Mouse (Mus musculus) G1E-ER4 (cell line): ENCODE data around the gene Rpl38. TPM values are rescaled to one million over a fixed set of nuclear protein-coding genes. Genes with fewer than 3 reads are reported as not detected.

Experiments
- GATA1 ChIP-seq: IDR thresholded peaks from one replicate; pipeline ENCODE4 v1.8.0; 2012; ENCODE audit warnings: low read length, inconsistent platforms
- polyA plus RNA-seq: library from polyadenylated mRNA; stranded (reverse); fragments of >175 nt; gene quantifications from 2 replicates; pipeline ENCODE4 v1.2.3, GENCODE M21; 2012

The Rpl38 gene
- polyA plus RNA-seq = 220 and 257 TPM in 2 replicates

DNA sequence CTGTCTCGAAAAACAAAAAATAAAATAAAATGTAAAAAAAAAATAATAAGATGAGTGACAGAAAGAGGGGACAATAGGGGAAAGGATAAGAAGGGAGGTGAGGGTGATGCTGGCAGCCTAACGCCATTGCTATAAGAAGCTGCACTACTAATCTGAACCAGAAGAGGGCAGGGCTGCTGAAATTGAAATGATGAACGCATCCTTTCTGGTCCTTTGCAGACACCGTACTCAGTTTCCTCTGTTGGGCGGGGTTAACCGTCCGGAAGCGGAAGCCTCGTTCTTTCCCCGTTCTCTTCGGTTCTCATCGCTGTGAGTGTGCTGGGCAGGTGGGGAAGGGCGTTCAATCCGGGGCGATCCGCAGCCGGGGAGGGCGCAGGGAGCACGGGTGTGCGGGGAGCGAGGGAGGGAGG lies at the start of gene Rpl38:
Rpl38 (plus strand) TSS at position 224 of the 410 bp plus-strand sequence.
- no peak for TF ChIP-seq GATA1

GRCm38 (mm10) chr11:114618697-114619417 lies 49.5 kb upstream of the Rpl38 start:
- no peak for TF ChIP-seq GATA1

- no peak for TF ChIP-seq GATA1
Measured at GRCm38 (mm10) chr11:114626071-114626690, 42.1 kb upstream of the Rpl38 start.

- no peak for TF ChIP-seq GATA1
Measured at GRCm38 (mm10) chr11:114627036-114627435, 41.3 kb upstream of the Rpl38 start.

GRCm38 (mm10) chr11:114628032-114628431 lies 40.3 kb upstream of the Rpl38 start:
- TF ChIP-seq GATA1 = no peak

GRCm38 (mm10) chr11:114630044-114630443 lies 38.3 kb upstream of the Rpl38 start:
- TF ChIP-seq GATA1 = no peak

DNA sequence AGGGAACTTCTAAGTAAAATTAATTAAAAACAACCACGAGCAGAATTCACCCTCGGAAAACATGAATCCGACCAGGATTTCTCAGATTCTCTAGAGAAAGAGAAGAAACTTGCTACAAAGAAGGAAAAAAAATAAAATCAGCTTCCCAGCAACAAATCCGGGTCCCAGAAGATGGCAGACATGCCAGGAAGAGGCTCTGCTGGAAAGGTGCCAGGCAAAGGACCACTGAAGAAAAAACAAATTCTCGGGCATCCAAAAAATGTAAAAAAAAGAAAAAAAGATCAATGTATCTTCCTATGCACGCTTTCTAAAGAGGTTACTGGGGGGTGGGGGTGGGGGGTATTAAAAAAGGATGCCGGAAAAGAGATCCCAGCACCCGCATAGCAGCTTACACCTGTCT lies 36.1 kb upstream of the Rpl38 start:
- no peak for TF ChIP-seq GATA1

- no peak for TF ChIP-seq GATA1
Measured at GRCm38 (mm10) chr11:114636292-114636691, 32.0 kb upstream of the Rpl38 start.

- TF ChIP-seq GATA1 = no peak
Measured at GRCm38 (mm10) chr11:114636727-114637505, 31.4 kb upstream of the Rpl38 start.

GRCm38 (mm10) chr11:114638647-114639290 lies 29.6 kb upstream of the Rpl38 start:
- no peak for TF ChIP-seq GATA1

GRCm38 (mm10) chr11:114639681-114640103 lies 28.6 kb upstream of the Rpl38 start:
- TF ChIP-seq GATA1 = no peak

- no peak for TF ChIP-seq GATA1
Measured at GRCm38 (mm10) chr11:114640658-114641057, 27.7 kb upstream of the Rpl38 start.

DNA sequence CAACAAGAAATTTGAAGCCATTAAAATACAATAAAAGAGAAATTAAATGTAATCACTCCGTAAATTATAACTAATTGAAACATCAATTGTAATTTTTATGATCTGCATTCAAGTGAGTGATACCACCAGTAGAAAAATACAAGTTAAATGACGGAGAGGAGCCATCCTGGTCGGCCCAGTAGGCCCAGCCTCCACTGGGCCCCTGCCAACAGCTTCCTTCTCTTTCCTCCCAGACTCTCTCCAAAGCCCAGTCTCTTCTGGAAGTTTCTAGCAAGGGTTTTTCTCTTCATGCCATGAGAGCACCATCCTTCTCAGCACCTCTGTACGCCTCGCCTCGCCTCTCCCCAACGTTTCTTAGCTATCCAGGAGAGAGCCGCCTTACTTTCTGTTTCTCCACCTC lies 27.2 kb upstream of the Rpl38 start:
- no peak for TF ChIP-seq GATA1

GRCm38 (mm10) chr11:114642184-114642583 lies 26.1 kb upstream of the Rpl38 start:
- no peak for TF ChIP-seq GATA1

GRCm38 (mm10) chr11:114642926-114643325 lies 25.4 kb upstream of the Rpl38 start:
- TF ChIP-seq GATA1 = no peak

DNA sequence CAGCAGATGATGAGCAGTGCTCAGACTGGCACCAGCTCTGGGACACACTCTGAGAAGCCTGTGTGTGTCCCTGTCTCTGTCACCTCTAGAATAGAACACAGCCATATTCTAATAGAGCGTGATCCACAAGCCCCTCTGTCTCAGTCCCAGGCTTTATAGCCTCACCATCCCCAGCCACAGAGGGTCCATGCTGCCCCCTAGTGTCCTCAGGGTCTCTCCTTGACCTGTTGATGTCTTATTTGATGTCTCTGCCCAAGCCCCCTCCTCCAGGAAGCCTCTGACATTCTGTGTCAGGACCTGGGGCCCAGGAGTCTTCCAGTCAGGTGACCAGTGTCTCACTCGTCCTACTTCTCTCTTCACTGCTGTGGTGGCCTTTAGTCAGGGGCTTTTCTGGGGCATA lies 24.2 kb upstream of the Rpl38 start:
- no peak for TF ChIP-seq GATA1
